Mouse (Mus musculus) G1E (cell line): ENCODE measurements at regions not wholly inside any gene's neighbourhood (a gene's known extent, or its start where the extent isn't known, plus 50 kb on each side); places are given as distances from the start of the nearest gene placed in this dataset.

Experiments
- CTCF ChIP-seq: IDR thresholded peaks from 2 replicates; pipeline ENCODE4 v1.5.1; 2012; ENCODE audit warnings: low read depth, low read length, inconsistent platforms, mixed read lengths
- GATA1 ChIP-seq: IDR thresholded peaks from 2 replicates; pipeline ENCODE4 v1.6.1; 2012; ENCODE audit warnings: borderline replicate concordance, low read length, inconsistent platforms, mixed read lengths
- POLR2AphosphoS5 ChIP-seq: IDR thresholded peaks from 2 replicates; pipeline ENCODE4 v1.6.1; 2012; ENCODE audit warnings: low read depth, low read length, inconsistent platforms; ENCODE audit not compliant: insufficient replicate concordance
- TAL1 ChIP-seq: conservative IDR thresholded peaks from 2 replicates; pipeline ENCODE4 v1.6.1; 2012; ENCODE audit warnings: low read depth, low read length, inconsistent platforms, mixed read lengths

DNA sequence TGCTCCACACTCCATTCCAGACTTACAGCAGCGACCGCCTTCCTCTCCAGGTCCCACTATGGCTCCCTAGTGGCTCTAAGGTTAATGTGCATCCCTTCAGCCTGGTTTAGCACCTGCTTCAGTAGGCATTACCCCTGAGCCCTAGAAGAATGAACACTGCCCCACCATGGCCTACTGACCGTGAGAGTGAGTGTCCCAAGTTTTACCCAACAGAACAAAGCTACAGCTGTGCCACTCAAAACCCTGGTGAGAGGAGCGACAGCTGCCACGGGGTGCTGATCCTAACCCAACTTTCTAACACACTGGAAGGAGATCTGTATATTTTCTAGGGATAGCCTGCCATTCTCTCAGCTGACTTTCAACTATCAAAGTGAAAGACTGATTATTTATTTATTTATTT is 208.9 kb upstream of the Klf14 start:
- TF ChIP-seq CTCF: no peak
- no peak for TF ChIP-seq TAL1
- no peak for TF ChIP-seq GATA1
- no peak for TF ChIP-seq POLR2AphosphoS5
